Mouse (Mus musculus): ENCODE measurements around the gene Acacb.

Acacb gene

GRCm38 (mm10) chr5:114146028-114146888 lies at the start of gene Acacb:
Gene Acacb, plus strand, starts transcription at chr5:114146535.
- no peak for DNase-seq (ENCODE audit: low read depth)

GRCm38 (mm10) chr5:114099709-114100389 lies 46.5 kb upstream of the Acacb start:
- DNase-seq (ENCODE audit: low read depth), result peak; percentile 95

- DNase-seq (ENCODE audit: low read depth), result no peak
These were observed 45.8 kb upstream of the Acacb start for GRCm38 (mm10) chr5:114100390-114101099.

GRCm38 (mm10) chr5:114101873-114102272 lies 44.5 kb upstream of the Acacb start:
- DNase-seq (ENCODE audit: low read depth), result no peak

- no peak for DNase-seq (ENCODE audit: low read depth)
These were observed 43.5 kb upstream of the Acacb start for GRCm38 (mm10) chr5:114102807-114103206.

- DNase-seq (ENCODE audit: low read depth), result no peak
These were observed 39.9 kb upstream of the Acacb start for GRCm38 (mm10) chr5:114106391-114106935.

- DNase-seq (ENCODE audit: low read depth), result peak; percentile 16
These were observed 33.0 kb upstream of the Acacb start for GRCm38 (mm10) chr5:114113334-114113733.

GRCm38 (mm10) chr5:114115030-114115429 lies 31.3 kb upstream of the Acacb start:
- no peak for DNase-seq (ENCODE audit: low read depth)

- no peak for DNase-seq (ENCODE audit: low read depth)
These were observed 29.7 kb upstream of the Acacb start for GRCm38 (mm10) chr5:114116586-114116985.

GRCm38 (mm10) chr5:114119806-114120205 lies 26.5 kb upstream of the Acacb start:
- no peak for DNase-seq (ENCODE audit: low read depth)

GRCm38 (mm10) chr5:114126008-114126407 lies 20.3 kb upstream of the Acacb start:
- no peak for DNase-seq (ENCODE audit: low read depth)

- no peak for DNase-seq (ENCODE audit: low read depth)
These were observed 19.7 kb upstream of the Acacb start for GRCm38 (mm10) chr5:114126499-114127244.

- peak; percentile 86 for DNase-seq (ENCODE audit: low read depth)
These were observed 18.7 kb upstream of the Acacb start, which contains the start of gene Alkbh2 for GRCm38 (mm10) chr5:114127374-114128349. Gene Alkbh2, minus strand, starts transcription at chr5:114128218.

- DNase-seq (ENCODE audit: low read depth), result no peak
These were observed 16.7 kb upstream of the Acacb start for GRCm38 (mm10) chr5:114129550-114130210.

- DNase-seq (ENCODE audit: low read depth), result peak; percentile 28
These were observed 16.1 kb upstream of the Acacb start, which contains the start of gene Ung for GRCm38 (mm10) chr5:114130211-114130605. Gene Ung, plus strand, starts transcription at chr5:114130386.

GRCm38 (mm10) chr5:114130698-114131520 lies 15.4 kb upstream of the Acacb start:
- peak; percentile 93 for DNase-seq (ENCODE audit: low read depth)

- peak; percentile 70 for DNase-seq (ENCODE audit: low read depth)
These were observed 14.9 kb upstream of the Acacb start for GRCm38 (mm10) chr5:114131521-114131840.

- no peak for DNase-seq (ENCODE audit: low read depth)
These were observed 13.5 kb upstream of the Acacb start for GRCm38 (mm10) chr5:114132841-114133240.

GRCm38 (mm10) chr5:114134091-114134534 lies 12.2 kb upstream of the Acacb start:
- DNase-seq (ENCODE audit: low read depth), result peak; percentile 85

Measured in NIH3T3 (cell line).